Mouse (Mus musculus): ENCODE measurements around the gene Cd276. TPM values are rescaled to one million over a fixed set of nuclear protein-coding genes. Genes with fewer than 3 reads are reported as not detected.
A peak's percentile ranks its signal among the peaks of the same experiment; 100 is the strongest.

Cd276 gene
- polyA plus RNA-seq, 1 experiment from 2014 or later = 55.8 TPM

DNA sequence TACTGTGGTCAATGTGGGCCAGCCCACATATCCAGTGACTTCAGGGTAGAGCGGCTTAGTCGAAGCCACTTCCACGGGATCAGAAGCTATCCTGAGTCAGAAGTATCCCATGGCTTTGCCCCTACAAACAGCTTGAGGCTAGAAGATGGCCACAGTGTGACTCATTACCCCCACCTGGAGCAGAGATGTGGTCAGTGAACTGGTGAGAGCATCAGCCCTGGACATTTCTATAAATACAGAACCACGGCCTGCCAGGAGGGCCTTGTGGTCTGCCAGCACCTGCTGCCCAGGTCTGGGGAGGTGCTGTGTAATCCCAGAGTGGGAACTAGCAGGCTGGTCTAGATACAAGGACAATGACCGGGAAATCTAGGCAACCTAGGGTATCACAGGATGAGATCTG, 54.3 kb downstream of the Cd276 start:
- H3K4me2 ChIP-seq (replicated peaks) = no peak overlapping the region
- H3K27me3 ChIP-seq = no peaks in the 10 kb centered on the region
- no peak overlapping the region for H3K9ac ChIP-seq
- no peak for ATAC-seq (ENCODE audit: insufficient number of reproducible peaks, low FRiP score, low TSS enrichment, low read depth)
- H3K27ac ChIP-seq (replicated peaks) = no peak overlapping the region
- no peaks in the 10 kb centered on the region for H3K4me1 ChIP-seq
- no peak overlapping the region for H3K4me3 ChIP-seq (replicated peaks)
- H3K9me3 ChIP-seq (replicated peaks) = no peaks in the 10 kb centered on the region
- 0 out of 2 replicates have a peak, but pooled peaks cover 3% of the 10 kb centered on the region for H3K36me3 ChIP-seq
- WGBS = 84% methylated on average over 5 of the region's 5 CpGs

DNA sequence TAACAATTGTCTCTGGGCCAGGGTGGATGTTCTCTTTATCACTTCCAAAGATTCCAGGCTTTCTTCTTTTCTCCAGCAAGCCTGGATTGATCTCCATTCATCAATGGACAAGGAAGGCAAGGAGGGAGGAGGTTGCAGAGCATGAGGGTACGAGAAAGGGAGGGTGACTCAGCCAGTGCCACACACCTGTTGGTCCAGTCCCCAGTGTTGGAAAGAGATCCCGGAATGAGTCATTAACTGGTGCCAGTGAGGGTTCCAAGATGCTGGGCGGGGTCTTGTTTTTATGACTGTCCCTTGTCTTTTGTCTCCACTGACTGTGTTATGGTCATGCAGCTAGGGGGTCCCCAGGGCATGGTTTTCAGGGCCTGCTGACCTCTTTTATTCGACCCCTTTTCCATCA, 57.3 kb downstream of the Cd276 start:
- ATAC-seq (ENCODE audit: insufficient number of reproducible peaks, low FRiP score, low TSS enrichment, low read depth) = no peak
- Histone ChIP-seq H3K36me3 (0 out of 2 replicates have a peak, but pooled peaks cover 3% of the 10 kb centered on the region), H3K27ac (replicated peaks) (no peak overlapping the region), H3K9ac (no peak overlapping the region), H3K4me3 (replicated peaks) (no peak overlapping the region), H3K9me3 (replicated peaks) (no peaks in the 10 kb centered on the region), H3K27me3 (no peaks in the 10 kb centered on the region), H3K4me1 (no peaks in the 10 kb centered on the region), H3K4me2 (replicated peaks) (no peak overlapping the region)
- 58% methylated on average over 4 of the region's 4 CpGs for WGBS

DNA sequence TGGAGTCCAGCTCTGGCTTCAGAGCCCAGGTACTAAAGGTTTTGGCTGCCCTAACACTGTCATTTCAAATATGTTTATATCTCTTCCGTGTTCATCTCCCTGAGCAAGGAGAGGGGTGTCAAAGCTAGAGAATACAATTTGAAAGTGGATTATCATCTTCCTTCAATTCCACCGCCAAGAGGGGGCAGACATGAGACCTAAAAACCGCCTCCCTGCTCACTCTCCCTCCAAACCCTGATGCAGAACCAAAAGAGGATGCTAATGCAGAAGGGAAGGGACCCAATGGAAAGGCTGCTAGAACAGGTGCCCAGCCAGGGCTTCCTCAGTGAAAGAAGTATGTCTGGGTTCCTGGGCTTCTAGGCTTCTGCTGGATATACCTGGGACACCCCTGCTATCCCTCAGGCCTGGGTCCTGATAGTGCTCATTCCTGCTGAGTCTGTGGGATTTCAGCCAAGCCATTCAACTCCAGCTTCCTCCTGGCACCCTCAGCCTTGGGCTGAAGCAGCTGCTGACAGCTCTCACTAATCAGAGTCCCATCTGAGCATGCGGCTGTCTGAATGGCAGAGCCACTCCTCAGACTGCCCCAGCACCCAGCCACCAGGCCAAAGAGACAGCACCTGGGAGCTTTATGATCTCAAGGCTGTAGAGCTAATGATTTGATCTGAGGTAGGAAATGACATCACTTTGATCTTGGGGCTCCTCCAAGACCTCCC, 58.6 kb downstream of the Cd276 start:
- no peaks in the 10 kb centered on the region for H3K27me3 ChIP-seq
- 26% methylated on average over 4 of the region's 4 CpGs for WGBS
- H3K36me3 ChIP-seq = 0 out of 2 replicates have a peak, but pooled peaks cover 3% of the 10 kb centered on the region

DNA sequence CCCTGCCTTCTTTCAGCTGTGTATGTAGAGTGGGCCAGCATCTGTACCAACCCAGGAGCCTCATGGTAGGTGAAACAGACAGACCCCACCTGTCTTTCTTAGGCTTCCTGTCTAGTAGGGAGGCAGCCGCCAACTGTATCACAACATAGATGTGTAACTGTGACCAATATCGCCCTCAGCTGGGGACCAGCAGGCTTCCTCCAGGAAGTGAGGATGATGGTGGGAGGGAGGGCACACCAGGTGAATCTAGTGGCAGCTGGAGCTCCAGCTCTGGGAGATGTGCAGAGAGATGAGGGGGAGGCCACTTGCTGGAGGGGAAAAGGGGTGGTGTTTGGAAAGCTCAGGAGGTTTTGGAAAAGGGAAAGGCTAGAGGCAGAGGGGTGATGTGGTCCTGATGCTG, 60.2 kb downstream of the Cd276 start:
- no peak for ATAC-seq (ENCODE audit: insufficient number of reproducible peaks, low FRiP score, low TSS enrichment, low read depth)
- no peak overlapping the region for H3K9ac ChIP-seq
- 72% methylated on average over 2 of the region's 2 CpGs for WGBS
- no peak overlapping the region for H3K27ac ChIP-seq (replicated peaks)
- H3K4me2 ChIP-seq (replicated peaks) = no peak overlapping the region
- H3K4me3 ChIP-seq (replicated peaks) = no peak overlapping the region
- peaks cover 12% of the 10 kb centered on the region for H3K4me1 ChIP-seq
- H3K36me3 ChIP-seq = 0 out of 2 replicates have a peak, but pooled peaks cover 3% of the 10 kb centered on the region
- peaks cover 6% of the 10 kb centered on the region; the same call in 1 of the 2 replicates for H3K27me3 ChIP-seq
- no peaks in the 10 kb centered on the region for H3K9me3 ChIP-seq (replicated peaks)

More for the DNA sequence above, 58.6 kb downstream of the Cd276 start:
- Histone ChIP-seq H3K4me1 (no peaks in the 10 kb centered on the region), H3K4me3 (replicated peaks) (no peak overlapping the region), H3K27ac (replicated peaks) (no peak overlapping the region), H3K4me2 (replicated peaks) (no peak overlapping the region), H3K9me3 (replicated peaks) (no peaks in the 10 kb centered on the region), H3K9ac (no peak overlapping the region)
- no peak for ATAC-seq (ENCODE audit: insufficient number of reproducible peaks, low FRiP score, low TSS enrichment, low read depth)

DNA sequence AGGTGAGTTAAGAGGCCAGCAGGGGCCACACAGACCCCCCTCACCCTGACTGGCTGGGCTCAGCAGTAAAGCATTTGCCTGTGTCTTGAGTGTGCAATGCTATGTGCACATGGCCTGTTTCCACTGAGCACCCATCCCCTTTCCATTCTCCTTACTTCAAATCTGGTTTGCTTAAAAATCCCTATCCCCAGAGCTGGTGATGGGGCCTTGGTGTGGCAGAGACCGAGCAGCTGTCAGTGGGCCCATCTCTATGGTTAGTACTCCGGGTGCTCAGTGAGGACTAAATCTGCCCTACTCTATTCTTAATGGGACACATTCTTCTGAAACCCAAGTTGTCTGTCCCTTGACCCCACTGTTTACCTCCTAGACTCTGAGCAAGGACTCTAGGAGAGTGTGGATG, 64.8 kb downstream of the Cd276 start:
- Histone ChIP-seq H3K9ac (0 out of 2 replicates have a peak overlapping the region, but pooled peaks have one; percentile 16), H3K27ac (replicated peaks) (no peak overlapping the region), H3K4me1 (peaks cover 32% of the 10 kb centered on the region), H3K4me3 (replicated peaks) (peak overlapping the region; percentile 68; the same call in 1 of the 2 replicates), H3K27me3 (peaks cover 12% of the 10 kb centered on the region; the same call in 1 of the 2 replicates), H3K36me3 (no peaks in the 10 kb centered on the region), H3K4me2 (replicated peaks) (peak overlapping the region; percentile 93), H3K9me3 (replicated peaks) (no peaks in the 10 kb centered on the region)
- 43% methylated on average over 2 of the region's 2 CpGs for WGBS
- ATAC-seq (ENCODE audit: insufficient number of reproducible peaks, low FRiP score, low TSS enrichment, low read depth) = no peak

DNA sequence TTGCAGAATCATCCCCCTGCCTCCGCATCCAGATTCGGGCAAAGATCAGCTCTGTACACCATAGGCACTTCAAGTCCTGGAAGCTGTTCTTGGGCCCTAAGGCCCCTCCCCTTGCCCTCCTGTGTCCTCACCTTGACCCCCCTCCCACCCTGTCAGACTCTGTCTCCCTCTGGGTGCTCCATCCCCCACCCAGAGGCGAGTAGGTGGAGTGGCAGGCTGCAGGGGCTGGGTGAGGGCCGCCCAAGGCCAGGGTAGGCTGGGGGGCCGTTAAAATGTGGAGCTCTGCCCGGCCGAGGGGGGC, 65.4 kb downstream of the Cd276 start:
- ATAC-seq (ENCODE audit: insufficient number of reproducible peaks, low FRiP score, low TSS enrichment, low read depth) = no peak
- WGBS = 9% methylated on average over 7 of the region's 7 CpGs
- Histone ChIP-seq H3K9ac (peak overlapping the region; percentile 16; the same call in 1 of the 2 replicates), H3K4me3 (replicated peaks) (peak overlapping the region; percentile 68), H3K9me3 (replicated peaks) (no peaks in the 10 kb centered on the region), H3K4me1 (peaks cover 32% of the 10 kb centered on the region), H3K27ac (replicated peaks) (no peak overlapping the region), H3K36me3 (no peaks in the 10 kb centered on the region), H3K4me2 (replicated peaks) (peak overlapping the region; percentile 93), H3K27me3 (peaks cover 16% of the 10 kb centered on the region; the same call in 1 of the 2 replicates)

DNA sequence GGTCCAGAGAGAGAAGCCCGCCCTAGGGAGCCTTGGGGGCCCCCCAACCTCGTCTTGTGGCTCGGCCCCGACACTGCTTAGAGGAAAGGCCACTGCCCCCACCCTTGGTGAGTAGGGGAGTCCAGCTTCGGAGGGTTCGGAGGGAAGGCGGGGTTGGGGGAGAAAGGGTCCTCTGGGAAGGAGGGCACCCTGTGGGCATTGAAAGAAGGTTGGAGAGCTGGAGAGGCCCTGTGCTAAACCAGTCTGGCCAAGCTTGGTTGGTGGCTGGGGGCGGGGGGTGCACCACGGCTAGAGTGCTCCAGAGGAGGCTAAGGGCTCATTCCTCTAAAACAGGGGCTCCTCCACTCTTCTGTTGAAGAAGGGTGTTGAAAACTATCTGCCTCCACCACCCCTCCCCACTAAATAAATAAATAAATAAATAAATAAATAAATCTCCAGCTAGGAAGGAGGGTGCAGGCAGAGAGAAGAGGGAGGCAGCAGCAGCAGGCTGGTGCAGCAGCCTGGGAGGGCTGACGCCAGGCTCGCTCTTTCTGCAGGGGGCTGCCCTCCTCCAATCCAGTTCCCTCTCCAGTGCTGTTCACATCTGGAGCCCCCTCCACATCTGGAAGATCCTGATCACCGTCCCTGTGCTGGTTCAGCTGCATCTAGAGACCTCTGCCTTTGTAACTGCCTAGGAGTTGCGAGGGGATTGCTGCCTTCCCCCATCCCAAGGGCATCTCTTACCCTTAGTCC, 65.9 kb downstream of the Cd276 start:
- Histone ChIP-seq H3K9ac (peak overlapping the region; percentile 54), H3K36me3 (no peaks in the 10 kb centered on the region), H3K4me1 (peaks cover 32% of the 10 kb centered on the region), H3K27ac (replicated peaks) (0 out of 2 replicates have a peak overlapping the region, but pooled peaks have one; percentile 11), H3K27me3 (peaks cover 16% of the 10 kb centered on the region; the same call in 1 of the 2 replicates), H3K9me3 (replicated peaks) (no peaks in the 10 kb centered on the region), H3K4me2 (replicated peaks) (peak overlapping the region; percentile 93), H3K4me3 (replicated peaks) (peak overlapping the region; percentile 68)
- WGBS = 4% methylated on average over 13 of the region's 13 CpGs
- ATAC-seq (ENCODE audit: insufficient number of reproducible peaks, low FRiP score, low TSS enrichment, low read depth) = no peak

DNA sequence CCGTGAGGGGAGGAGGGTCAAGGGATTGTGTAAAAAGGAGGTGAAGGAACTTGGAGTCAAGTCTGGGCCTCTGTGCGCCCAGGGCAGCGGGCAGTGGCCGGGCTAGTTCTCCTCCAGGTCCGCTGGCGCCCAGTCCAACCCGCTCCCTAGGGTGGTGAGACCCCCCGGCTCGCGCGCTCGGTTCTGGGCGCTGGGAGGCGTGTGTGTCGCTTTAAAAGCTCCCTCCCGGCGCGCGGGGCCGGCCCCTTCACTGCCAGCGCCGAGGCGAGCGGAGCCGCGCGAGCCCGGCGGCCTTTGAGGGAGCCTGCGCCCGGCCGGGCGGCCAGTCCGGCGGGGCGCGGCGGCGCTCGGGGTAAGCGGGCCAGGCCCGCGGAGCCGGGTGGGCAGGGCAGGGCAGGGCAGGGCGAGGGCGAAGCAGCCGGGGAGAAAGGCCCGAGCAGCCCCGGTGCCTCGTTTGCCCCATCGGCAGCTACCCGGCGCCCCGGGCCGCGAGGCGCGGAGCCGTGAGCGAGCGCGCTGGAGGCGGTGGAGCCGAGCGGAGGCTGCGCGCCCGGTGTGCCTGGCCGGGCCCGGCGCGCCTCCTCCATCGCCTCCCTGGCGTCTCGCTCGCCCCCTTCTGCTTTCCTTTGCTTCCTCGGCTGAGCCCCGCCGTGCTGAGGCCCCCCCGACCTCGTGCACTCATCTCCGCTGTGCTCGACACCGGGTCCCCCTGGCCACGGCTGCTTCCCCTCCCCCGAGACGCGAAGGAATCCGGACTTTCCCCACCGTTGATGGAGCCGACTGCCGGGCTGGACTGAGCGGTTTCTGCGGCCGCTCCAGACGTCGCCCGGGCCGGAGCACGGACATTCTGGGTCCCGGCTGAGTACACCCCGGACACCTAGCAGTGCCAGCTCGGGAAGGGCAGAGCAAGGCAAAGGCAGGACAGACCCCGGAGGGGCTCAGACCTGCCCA, 67.1 kb downstream of the Cd276 start, which contains the start of gene Insyn1:
Gene Insyn1, plus strand, starts transcription at position 753 of the 951 bp plus-strand sequence.
- under 1% methylated on average over 86 of the region's 104 CpGs for WGBS
- Histone ChIP-seq H3K4me3 (replicated peaks) (peak within 1 kb of the TSS; percentile 68), H3K9ac (peak within 1 kb of the TSS; percentile 54), H3K36me3 (no peaks in the 10 kb centered on the region), H3K27ac (replicated peaks) (peak within 1 kb of the TSS; percentile 86), H3K4me1 (peaks cover 32% of the 10 kb centered on the region), H3K4me2 (replicated peaks) (peak within 1 kb of the TSS; percentile 93), H3K27me3 (peaks cover 16% of the 10 kb centered on the region; the same call in 1 of the 2 replicates), H3K9me3 (replicated peaks) (no peaks in the 10 kb centered on the region)
- peak; percentile 85 for ATAC-seq (ENCODE audit: insufficient number of reproducible peaks, low FRiP score, low TSS enrichment, low read depth)

DNA sequence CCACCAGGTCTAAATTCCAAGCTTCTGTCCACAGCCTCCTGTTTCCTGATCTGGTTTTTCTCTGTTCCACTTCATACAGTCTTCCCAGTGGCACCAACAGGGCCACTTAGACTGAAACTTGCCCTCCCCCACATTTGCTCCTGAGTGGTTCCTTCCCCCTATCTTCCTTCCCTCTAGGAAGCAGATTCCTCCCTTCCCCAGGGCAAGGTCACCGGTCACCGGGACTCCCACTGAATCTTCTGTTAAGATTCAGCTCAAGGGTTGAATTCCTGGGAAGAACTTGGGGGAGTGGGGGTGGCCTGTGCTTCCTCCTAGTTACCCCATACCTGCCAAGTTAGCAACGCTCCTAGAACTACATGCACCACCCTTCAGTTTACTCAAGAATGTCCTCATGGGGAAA, 68.2 kb downstream of the Cd276 start:
- H3K4me1 ChIP-seq = peaks cover 32% of the 10 kb centered on the region
- ATAC-seq (ENCODE audit: insufficient number of reproducible peaks, low FRiP score, low TSS enrichment, low read depth) = no peak
- no peaks in the 10 kb centered on the region for H3K36me3 ChIP-seq
- H3K9me3 ChIP-seq (replicated peaks) = no peaks in the 10 kb centered on the region
- H3K4me2 ChIP-seq (replicated peaks) = no peak overlapping the region
- H3K27me3 ChIP-seq = peaks cover 16% of the 10 kb centered on the region; the same call in 1 of the 2 replicates
- H3K9ac ChIP-seq = no peak overlapping the region
- no peak overlapping the region for H3K27ac ChIP-seq (replicated peaks)
- 19% methylated on average over 3 of the region's 3 CpGs for WGBS
- no peak overlapping the region for H3K4me3 ChIP-seq (replicated peaks)

Measured in embryonic facial prominence, embryonic 15.5 days (tissue).